Mouse (Mus musculus) heart, postnatal 0 days (tissue): ENCODE results near the gene Abhd2. TPM values are rescaled to one million over a fixed set of nuclear protein-coding genes. Genes with fewer than 3 reads are reported as not detected.

Experiments used
- ATAC-seq: fragments of 200-750 bp; cut with Nextera tagmentation; 2 replicates; pipeline ENCODE4 v1.8.0; 2017; ENCODE audit warnings: low read depth, moderate number of reproducible peaks, moderate library complexity; ENCODE audit not compliant: insufficient read depth
- DNase-seq: peaks from one replicate; pipeline ENCODE4 v3.0.0-alpha.2; 2016; ENCODE audit warnings: low spot score
- H3K27ac ChIP-seq: fragments of 300-500 bp; sonication (generic); 2 replicates; pipeline ENCODE4 v1.5.1; 2014; ENCODE audit warnings: low read depth, mild to moderate bottlenecking
- H3K27me3 ChIP-seq: fragments of 300-500 bp; sonication (generic); 2 replicates; pipeline ENCODE4 v1.6.1; 2014; ENCODE audit warnings: low read length, mixed read lengths; ENCODE audit not compliant: control insufficient read depth, insufficient read depth
- H3K36me3 ChIP-seq: fragments of 300-500 bp; sonication (generic); replicated peaks from 2 replicates; pipeline ENCODE4 v1.6.1; 2014; ENCODE audit warnings: low read length, mixed read lengths; ENCODE audit not compliant: control insufficient read depth, insufficient read depth
- H3K4me1 ChIP-seq: fragments of 300-500 bp; sonication (generic); 2 replicates; pipeline ENCODE4 v1.6.1; 2014; ENCODE audit warnings: antibody characterized with exemption; ENCODE audit not compliant: control insufficient read depth, insufficient read depth
- H3K4me2 ChIP-seq: fragments of 300-500 bp; sonication (generic); 2 replicates; pipeline ENCODE4 v1.6.1; 2014; ENCODE audit warnings: low read depth, mild to moderate bottlenecking, low read length, moderate library complexity
- H3K4me3 ChIP-seq: fragments of 300-500 bp; sonication (generic); 2 replicates; pipeline ENCODE4 v1.5.1; 2014; ENCODE audit warnings: low read depth, low read length
- H3K9ac ChIP-seq: fragments of 300-500 bp; sonication (generic); replicated peaks from 2 replicates; pipeline ENCODE4 v1.6.1; 2014; ENCODE audit warnings: low read depth, low read length, mixed read lengths
- H3K9me3 ChIP-seq: fragments of 300-500 bp; sonication (generic); replicated peaks from 2 replicates; pipeline ENCODE4 v1.6.1; 2016; ENCODE audit warnings: low read length; ENCODE audit not compliant: control insufficient read depth
- CTCF ChIP-seq: IDR thresholded peaks from 2 replicates; pipeline ENCODE4 v1.5.1; 2016; ENCODE audit warnings: antibody characterized with exemption, control low read depth, low read depth
- EP300 ChIP-seq: IDR thresholded peaks from 2 replicates; pipeline ENCODE4 v1.6.1; 2016; ENCODE audit warnings: antibody characterized with exemption, low read depth
- WGBS: fragments of 180-500 bp; shearing (Covaris S2); extraction: QIAGEN DNeasy Blood & Tissue Kit; methylation state at CpG from one replicate; pipeline ENCODE4 v1.1.7; 2014; 5-methylcytosine and 5-hydroxymethylcytosine counted together
- polyA plus RNA-seq: library from polyadenylated mRNA; unstranded; fragments of >200 nt; fragmentation: Nextera tagmentation; extraction: Ambion mirVana; gene quantifications from 2 replicates; pipeline ENCODE4 v1.2.1, GENCODE M21; 2015
- total RNA-seq: library from RNA; depleted of rRNA; stranded (reverse); fragments of >200 nt; gene quantifications from 2 replicates; pipeline ENCODE4 v1.2.3, GENCODE M21; 2014; ENCODE audit warnings: low replicate concordance

Gene Abhd2
- total and polyA plus RNA-seq, 2 experiments from 2014 or later = 4.2 to 16.6 TPM

DNA sequence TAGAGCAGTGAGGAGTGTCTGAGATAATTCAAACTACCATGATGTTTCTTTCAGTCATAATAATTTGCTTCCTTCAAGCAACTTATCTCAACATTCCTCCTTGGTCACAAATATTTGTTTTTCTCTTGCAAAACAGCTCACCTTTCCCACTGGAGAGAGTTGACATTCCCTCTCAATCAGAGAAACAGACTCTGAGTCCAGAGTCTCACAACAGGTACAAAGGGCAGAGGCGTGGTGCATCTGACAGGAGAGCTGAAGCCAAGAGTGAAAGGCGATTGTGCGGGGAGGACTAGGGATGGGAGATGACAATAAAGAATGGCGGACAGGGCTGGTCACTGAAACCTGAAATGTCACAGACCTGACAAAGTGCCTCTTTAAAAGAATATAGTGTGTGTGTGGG is 16.3 kb upstream of the Abhd2 start:
- no peak overlapping the region for H3K27ac ChIP-seq
- TF ChIP-seq CTCF = no peak
- no peak for TF ChIP-seq EP300
- H3K36me3 ChIP-seq = no peaks in the 10 kb centered on the region
- ATAC-seq (no peak), DNase-seq (no peak)
- 85% methylated on average over 4 of the region's 4 CpGs for whole genome bisulfite sequencing
- H3K9me3 ChIP-seq = no peaks in the 10 kb centered on the region
- H3K4me2 ChIP-seq = no peak overlapping the region
- H3K9ac ChIP-seq = no peak overlapping the region
- no peaks in the 10 kb centered on the region for H3K4me1 ChIP-seq
- no peak overlapping the region for H3K4me3 ChIP-seq
- no peaks in the 10 kb centered on the region for H3K27me3 ChIP-seq

DNA sequence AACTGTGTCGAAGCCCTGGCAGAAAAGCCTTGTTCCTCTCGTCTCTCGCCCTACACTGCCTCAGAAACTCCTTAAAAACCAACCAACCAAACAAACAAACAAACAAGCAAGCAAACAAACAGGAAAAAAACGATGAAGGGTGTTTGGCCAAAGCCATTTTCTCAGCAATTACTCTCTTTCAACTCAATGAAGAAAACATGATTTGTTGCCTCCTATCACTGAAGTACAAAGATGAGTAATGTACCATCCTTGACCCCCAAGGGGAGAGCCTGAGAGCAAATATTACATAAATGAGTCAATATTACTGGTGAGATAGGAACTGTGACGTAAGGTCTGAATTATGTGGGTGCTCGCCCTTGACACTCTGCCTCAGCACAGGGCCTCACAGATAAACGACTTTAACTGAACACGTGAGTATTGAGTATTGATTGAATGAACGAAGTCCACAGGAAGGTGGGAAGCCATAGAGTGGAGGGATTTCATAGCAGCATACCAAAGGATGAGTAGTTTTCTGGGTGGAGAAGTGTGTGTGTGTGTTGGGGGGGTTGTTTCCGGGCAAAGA is 13.9 kb upstream of the Abhd2 start:
- Histone ChIP-seq H3K9ac (no peak overlapping the region), H3K4me2 (no peak overlapping the region), H3K36me3 (no peaks in the 10 kb centered on the region), H3K9me3 (no peaks in the 10 kb centered on the region), H3K4me3 (no peak overlapping the region), H3K27ac (no peak overlapping the region), H3K4me1 (no peaks in the 10 kb centered on the region), H3K27me3 (no peaks in the 10 kb centered on the region)
- WGBS = 83% methylated on average over 10 of the region's 10 CpGs
- DNase-seq (no peak), ATAC-seq (no peak)
- TF ChIP-seq EP300 (no peak), CTCF (no peak)

DNA sequence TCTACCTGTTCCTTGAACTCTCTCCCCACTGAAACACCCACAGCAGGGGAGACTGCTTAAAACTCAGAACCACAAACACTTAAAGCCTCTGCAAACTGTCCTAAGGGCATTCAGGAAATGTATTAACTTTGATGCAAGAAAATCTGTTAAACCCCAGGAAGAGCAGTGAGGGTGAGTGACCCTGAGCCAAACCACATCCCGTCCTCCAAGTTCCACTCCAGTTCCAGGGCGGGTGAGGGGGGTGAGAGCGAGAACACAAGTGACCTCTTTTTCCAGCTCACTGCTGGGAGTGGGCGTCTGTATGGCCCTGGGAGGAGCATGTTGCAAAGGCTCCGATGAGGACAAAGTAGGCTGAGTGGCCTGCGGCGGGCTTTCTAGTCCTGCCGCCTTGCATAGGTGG is 10.5 kb upstream of the Abhd2 start:
- Histone ChIP-seq H3K4me1 (no peaks in the 10 kb centered on the region), H3K9me3 (no peaks in the 10 kb centered on the region), H3K4me2 (no peak overlapping the region), H3K36me3 (no peaks in the 10 kb centered on the region), H3K9ac (no peak overlapping the region), H3K27me3 (no peaks in the 10 kb centered on the region), H3K27ac (no peak overlapping the region), H3K4me3 (no peak overlapping the region)
- TF ChIP-seq CTCF (no peak), EP300 (no peak)
- WGBS = 70% methylated on average over 8 of the region's 8 CpGs
- ATAC-seq (no peak), DNase-seq (no peak)

DNA sequence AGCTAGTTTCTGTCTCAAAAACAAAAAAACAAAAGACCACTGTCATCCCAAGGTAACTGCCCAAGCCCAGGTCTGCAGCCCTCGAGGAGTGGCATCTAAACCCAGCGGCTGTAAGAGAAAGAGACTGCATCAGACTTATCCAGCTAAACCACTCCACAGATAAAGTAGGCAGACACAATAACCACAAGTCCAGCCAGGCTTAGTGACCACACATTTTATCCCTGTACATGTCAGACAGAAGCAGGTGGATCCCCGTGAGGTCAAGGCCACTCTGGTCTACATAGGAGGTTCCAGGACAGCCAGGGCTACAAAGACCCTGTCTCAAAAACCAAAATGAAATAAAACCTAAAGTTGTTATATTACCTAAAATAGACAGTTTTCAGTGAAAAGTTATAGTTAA is 9.2 kb upstream of the Abhd2 start:
- ATAC-seq = no peak

DNA sequence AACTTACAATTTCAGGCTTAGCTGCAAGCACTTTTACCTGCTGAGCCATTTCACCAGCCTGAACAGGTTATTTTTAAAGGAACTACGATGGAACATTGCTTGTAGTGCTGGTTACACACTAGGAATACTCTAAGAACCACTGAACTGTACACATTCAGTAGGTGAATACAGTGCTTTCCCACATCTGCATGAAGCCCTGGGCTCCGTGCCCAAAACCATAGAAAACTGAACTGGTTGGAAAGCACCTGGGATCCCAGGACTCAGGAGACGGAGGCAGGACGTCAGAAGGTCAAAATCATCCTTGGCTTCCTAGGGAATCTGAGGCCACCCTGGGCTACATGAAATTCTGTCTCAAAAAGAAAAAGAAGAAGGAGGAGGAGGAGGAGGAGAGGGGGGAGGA is 6.8 kb upstream of the Abhd2 start:
- no peak overlapping the region for H3K27ac ChIP-seq
- H3K4me3 ChIP-seq = no peak overlapping the region
- H3K4me1 ChIP-seq = no peaks in the 10 kb centered on the region
- TF ChIP-seq CTCF = no peak
- TF ChIP-seq EP300 = no peak
- ATAC-seq (no peak), DNase-seq (no peak)
- 62% methylated on average over 4 of the region's 4 CpGs for WGBS
- H3K4me2 ChIP-seq = no peak overlapping the region
- no peaks in the 10 kb centered on the region for H3K9me3 ChIP-seq
- no peaks in the 10 kb centered on the region for H3K36me3 ChIP-seq
- H3K27me3 ChIP-seq = no peaks in the 10 kb centered on the region
- H3K9ac ChIP-seq = no peak overlapping the region

More for the DNA sequence above, 9.2 kb upstream of the Abhd2 start:
- Histone ChIP-seq H3K9me3 (no peaks in the 10 kb centered on the region), H3K4me3 (no peak overlapping the region), H3K4me1 (no peaks in the 10 kb centered on the region), H3K4me2 (no peak overlapping the region), H3K36me3 (no peaks in the 10 kb centered on the region), H3K27ac (no peak overlapping the region), H3K9ac (no peak overlapping the region), H3K27me3 (no peaks in the 10 kb centered on the region)
- WGBS = 79% methylated on average over 3 of the region's 3 CpGs
- TF ChIP-seq CTCF = no peak
- TF ChIP-seq EP300 = no peak
- DNase-seq = no peak

DNA sequence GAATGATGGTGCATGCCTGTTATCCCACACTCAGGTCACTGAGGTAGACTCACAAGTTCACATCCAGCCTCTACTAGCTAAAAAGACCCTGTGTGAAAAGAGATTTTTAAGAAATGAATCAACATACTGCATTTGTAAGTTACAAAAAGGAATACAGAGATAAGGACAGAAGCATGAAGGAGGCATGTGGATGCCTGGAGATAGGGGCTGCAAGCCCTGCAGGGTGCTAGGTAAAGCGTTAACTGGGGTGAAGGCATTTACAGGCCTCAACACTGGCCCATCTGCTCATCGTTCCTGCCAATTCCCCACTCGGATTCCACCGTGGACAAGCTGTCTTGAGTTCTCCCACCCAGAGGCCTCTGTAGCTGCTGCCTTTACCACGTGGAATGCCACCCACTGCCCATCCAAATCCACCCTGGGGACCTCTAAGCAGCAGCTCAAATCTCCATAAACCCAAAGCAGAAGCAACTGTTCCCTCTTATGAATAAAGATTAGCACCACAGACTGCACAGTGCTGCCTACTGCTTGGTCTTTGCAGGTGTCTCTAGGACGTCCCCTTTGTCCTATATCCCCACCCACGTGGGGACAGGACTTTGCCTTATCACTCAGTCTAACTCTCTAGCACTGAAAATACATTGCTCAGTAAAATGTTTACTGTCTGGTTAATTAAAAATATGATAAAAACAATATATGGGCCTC is 5.2 kb upstream of the Abhd2 start:
- 43% methylated on average over 7 of the region's 7 CpGs for WGBS
- no peak for ATAC-seq

More for the DNA sequence above, 5.2 kb upstream of the Abhd2 start:
- no peak overlapping the region for H3K4me3 ChIP-seq
- TF ChIP-seq CTCF = no peak
- no peak for TF ChIP-seq EP300
- H3K9ac ChIP-seq = no peak overlapping the region
- no peak for DNase-seq
- H3K9me3 ChIP-seq = no peaks in the 10 kb centered on the region
- H3K4me1 ChIP-seq = 0 out of 2 replicates have a peak, but pooled peaks cover 6% of the 10 kb centered on the region
- no peaks in the 10 kb centered on the region for H3K36me3 ChIP-seq
- H3K27me3 ChIP-seq = no peaks in the 10 kb centered on the region
- no peak overlapping the region for H3K27ac ChIP-seq
- no peak overlapping the region for H3K4me2 ChIP-seq
